Mouse (Mus musculus) adrenal gland, postnatal 14 days (tissue): ENCODE measurements around the gene Krtap5-4. TPM values are rescaled to one million over a fixed set of nuclear protein-coding genes. Genes with fewer than 3 reads are reported as not detected.
"Not testable (repeated sequence)": the region's sequence is repeated elsewhere in the genome, so short reads cannot be mapped to it uniquely, and the experiment has no call there.

Source experiments
- DNase-seq: peaks from one replicate; pipeline ENCODE4 v3.0.0; 2021; ENCODE audit warnings: mixed read lengths
- total RNA-seq: library from RNA; stranded (reverse); gene quantifications from 2 replicates; pipeline ENCODE4 v1.2.3, GENCODE M21; 2021

The Krtap5-4 gene
- total RNA-seq, 1 experiment from 2014 or later = not detected

- DNase-seq = not testable (repeated sequence)
These were observed 18.4 kb downstream of the Krtap5-4 start for GRCm38 (mm10) chr7:142321637-142322306.

DNA sequence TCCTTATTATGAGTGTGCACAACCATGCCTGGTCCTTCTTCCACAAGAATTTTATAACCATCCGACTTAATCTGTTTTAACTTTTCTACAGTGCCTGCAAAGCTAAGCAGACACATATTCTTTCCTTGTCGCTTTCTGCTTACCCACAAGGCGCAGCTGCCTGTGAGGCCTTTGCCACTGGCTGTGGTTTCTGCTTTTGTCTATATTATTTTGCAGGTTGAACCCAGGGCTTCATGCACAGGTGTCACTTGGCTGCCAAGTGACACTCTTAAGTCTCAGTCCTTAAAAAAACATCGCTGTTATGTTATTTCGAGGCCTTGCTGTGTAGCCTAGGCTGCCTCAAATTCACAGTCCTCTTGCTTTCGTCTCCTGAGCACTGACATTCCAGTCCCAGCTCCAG, 19.3 kb downstream of the Krtap5-4 start:
- no peak for DNase-seq

GRCm38 (mm10) chr7:142323396-142324117, 20.2 kb downstream of the Krtap5-4 start:
- no peak for DNase-seq

DNA sequence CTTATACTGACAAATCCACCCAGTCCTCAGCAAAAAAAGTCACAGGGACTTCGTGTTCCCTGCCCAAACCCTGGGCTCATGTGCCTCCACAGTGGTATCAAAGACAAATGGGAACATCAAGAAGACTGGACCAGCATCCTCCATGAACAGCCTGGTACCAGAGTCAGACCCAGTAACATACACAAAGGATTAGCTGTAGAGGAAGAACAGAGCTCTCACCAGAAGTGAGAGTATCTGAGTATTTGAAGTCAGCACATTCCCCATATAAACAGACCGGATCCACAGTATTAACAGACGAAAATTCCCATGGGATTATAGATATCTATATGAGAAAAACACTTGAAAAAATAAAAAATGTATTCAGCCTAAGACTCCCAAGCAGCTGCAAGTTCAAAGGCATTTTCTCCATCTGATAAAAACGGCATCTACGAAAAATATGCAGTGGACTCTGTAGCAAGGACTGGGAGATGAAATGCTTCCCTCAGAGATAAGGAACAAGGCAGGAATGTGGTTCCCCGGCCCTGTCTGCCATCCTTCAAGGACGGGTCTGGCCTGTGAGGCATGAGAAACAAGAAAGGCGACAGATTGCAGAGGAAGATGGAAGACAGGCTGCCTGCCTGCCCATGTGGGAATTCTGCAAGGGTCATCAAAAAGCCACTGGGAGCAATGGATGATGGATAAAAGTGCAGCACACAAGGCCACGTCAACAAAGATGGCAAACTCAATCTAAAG, 23.5 kb downstream of the Krtap5-4 start:
- peak; percentile 57 for DNase-seq

- DNase-seq = no peak
These were observed 25.2 kb downstream of the Krtap5-4 start for GRCm38 (mm10) chr7:142328507-142328906.

DNA sequence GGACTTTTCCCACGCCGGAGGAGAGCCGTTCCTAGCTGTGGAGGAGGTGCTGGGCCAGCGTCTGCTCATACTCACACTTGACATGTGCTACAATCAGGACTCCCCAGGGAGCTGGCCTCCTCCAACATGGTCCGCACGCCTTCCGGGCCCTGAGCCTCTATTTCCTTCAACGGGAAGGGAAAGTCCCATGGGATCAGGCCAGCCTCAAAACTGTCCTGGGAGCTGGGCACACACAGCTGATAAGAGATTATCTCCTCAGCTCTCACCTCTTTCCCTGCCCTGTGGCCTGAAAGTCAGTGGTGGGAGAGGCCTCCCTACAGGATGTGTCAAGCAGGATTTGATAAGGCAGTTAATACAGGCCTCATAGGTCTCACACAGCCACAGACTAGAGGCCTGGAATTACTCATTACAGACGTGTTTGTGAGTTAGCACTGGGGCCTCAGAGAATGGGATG, 26.9 kb downstream of the Krtap5-4 start:
- DNase-seq = peak; percentile 62

- no peak for DNase-seq
These were observed 27.9 kb downstream of the Krtap5-4 start for GRCm38 (mm10) chr7:142331281-142331680.

- not testable (repeated sequence) for DNase-seq
These were observed 29.4 kb downstream of the Krtap5-4 start for GRCm38 (mm10) chr7:142332741-142333140.

- peak; percentile 93 for DNase-seq
These were observed 30.9 kb downstream of the Krtap5-4 start for GRCm38 (mm10) chr7:142334246-142334645.

GRCm38 (mm10) chr7:142335151-142335550, 31.8 kb downstream of the Krtap5-4 start:
- no peak for DNase-seq

GRCm38 (mm10) chr7:142340269-142340970, 37.1 kb downstream of the Krtap5-4 start:
- DNase-seq = no peak

GRCm38 (mm10) chr7:142341564-142342246, 38.4 kb downstream of the Krtap5-4 start:
- DNase-seq = no peak

- DNase-seq = no peak
These were observed 38.9 kb downstream of the Krtap5-4 start for GRCm38 (mm10) chr7:142342247-142342640.

DNA sequence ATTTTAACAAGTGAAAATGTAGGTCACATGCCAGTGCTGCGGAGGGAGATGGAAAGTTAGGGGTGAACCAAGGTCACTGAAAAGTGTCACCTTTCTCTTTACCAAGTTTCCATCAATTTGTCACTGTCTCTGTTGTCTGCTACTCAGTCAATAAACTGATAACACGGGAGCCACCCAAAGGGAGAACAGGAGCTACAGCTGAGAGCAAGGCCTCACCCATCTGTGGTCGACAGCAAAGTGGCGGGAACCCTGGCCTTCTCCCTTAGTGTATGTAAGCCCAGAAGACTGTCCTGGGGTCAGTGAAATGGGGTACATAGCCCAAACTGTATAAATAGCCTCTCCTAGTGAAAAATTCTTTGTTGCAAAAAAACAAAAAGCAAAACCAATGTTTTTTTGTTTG, 44.2 kb downstream of the Krtap5-4 start:
- no peak for DNase-seq

DNA sequence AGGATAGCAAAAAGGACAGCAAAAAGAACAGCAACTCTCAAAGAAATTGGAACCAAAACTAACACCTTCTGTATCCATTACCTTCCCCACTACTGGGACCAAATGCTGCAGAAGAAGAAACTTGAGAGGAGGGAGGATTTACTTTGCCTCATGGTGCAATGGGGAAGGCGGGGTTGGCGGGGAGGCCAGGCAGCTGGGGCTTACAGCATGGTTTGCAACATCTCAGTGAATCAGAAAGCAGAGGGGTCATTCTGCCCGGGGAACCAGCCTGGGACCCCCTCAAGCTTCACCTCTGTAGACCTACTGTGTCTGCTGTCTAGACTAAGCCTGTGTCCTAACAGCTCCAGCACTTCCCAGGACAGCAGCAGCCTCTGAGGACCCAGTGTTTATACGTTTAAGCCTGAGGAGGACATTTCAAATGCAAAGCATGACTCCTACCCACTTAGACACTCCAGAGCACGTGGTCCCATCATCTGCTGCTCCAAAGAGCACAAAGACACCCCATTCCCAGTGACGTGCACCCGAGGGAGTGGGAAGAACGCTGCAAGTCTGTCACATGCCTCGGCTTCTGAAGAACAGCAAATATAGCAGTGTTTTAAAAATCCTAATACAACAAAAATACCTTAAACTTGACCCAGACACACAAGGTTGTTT, 46.1 kb downstream of the Krtap5-4 start:
- DNase-seq = peak; percentile 54

- DNase-seq = no peak
These were observed 48.2 kb downstream of the Krtap5-4 start for GRCm38 (mm10) chr7:142351569-142351968.

DNA sequence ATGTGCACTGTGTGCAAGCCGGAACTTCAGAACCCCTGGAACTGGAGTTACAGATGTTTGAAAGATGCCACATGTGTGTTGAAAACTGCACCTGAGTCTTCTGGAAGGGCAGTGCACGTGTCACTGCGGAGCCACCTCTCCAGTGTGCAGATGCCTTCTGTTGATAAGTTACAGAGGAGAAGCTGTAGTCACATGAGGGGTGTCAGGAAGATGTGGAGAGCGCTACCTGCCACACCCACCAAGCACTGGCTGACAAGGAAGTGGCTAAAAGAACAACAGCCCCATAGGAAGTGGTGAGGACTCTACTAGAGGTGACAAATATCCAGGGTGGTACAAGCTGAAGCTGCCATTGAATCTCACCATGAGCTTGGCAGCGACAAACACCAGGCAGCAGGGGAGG, 50.5 kb downstream of the Krtap5-4 start:
- no peak for DNase-seq
